Mouse (Mus musculus) ES-Bruce4 (cell line): ENCODE measurements at regions not wholly inside any gene's neighbourhood (a gene's known extent, or its start where the extent isn't known, plus 50 kb on each side); places are given as distances from the start of the nearest gene placed in this dataset.

ENCODE experiments used
- CTCF ChIP-seq: IDR thresholded peaks from one replicate; pipeline ENCODE4 v1.8.1; 2011; ENCODE audit warnings: low read depth, low read length
- EP300 ChIP-seq: IDR thresholded peaks from 2 replicates; pipeline ENCODE4 v1.6.1; 2011; ENCODE audit warnings: low read depth, low read length; ENCODE audit not compliant: insufficient read depth
- POLR2A ChIP-seq: IDR thresholded peaks from one replicate; pipeline ENCODE4 v1.8.1; 2011; ENCODE audit warnings: low read length; ENCODE audit not compliant: insufficient read depth

DNA sequence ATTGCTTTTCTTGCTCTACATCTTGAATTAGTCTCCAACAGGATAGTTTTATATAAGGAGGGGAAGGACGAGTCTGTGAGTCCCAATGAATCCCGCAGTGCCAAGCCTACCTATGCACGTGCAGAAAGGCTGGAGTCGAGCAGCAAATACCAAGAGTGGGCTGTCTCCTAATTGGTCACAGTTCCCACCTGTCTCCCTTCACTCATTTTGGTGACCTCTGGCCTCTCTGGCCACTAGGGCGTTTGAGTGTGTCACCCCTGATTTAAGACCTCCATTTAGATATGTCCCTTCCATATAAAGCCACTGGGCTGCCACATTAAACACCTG, 234.1 kb downstream of the Zfp36l1 start:
- no peak for TF ChIP-seq CTCF
- TF ChIP-seq POLR2A, result no peak
- no peak for TF ChIP-seq EP300
